Mouse (Mus musculus): Measurements from ENCODE around the gene Sos1. TPM values are rescaled to one million over a fixed set of nuclear protein-coding genes. Genes with fewer than 3 reads are reported as not detected.

The Sos1 gene
- total RNA-seq, 2 experiments from 2014 or later = 16.7 to 18.4 TPM

Other genes starting within 250 kb of the Sos1 start
- 1 to 10 TPM; 4.6 to 4.9 TPM for gene Morn2, start 190.2 kb downstream of the Sos1 start, total RNA-seq (2021)
- 10 to 100 TPM; 15.6 to 16.2 TPM for gene Dhx57, start 190.0 kb downstream of the Sos1 start, total RNA-seq (2021)
- gene Arhgef33, start 173.0 kb downstream of the Sos1 start, total RNA-seq (2021) = 1 to 10 TPM; 1.4 to 2.3 TPM
- gene Gm10190, start 106.9 kb downstream of the Sos1 start, total RNA-seq (2021) = 1 to 10 TPM in 1 of 2 experiments, not detected in 1; 1.1 TPM
- gene Cdkl4, start 97.4 kb upstream of the Sos1 start, total RNA-seq (2021) = under 1 TPM; 0.07 to 0.13 TPM
- gene Map4k3, start 248.0 kb upstream of the Sos1 start, total RNA-seq (2021) = 10 to 100 TPM; 32.7 to 38.2 TPM

All from gastrocnemius, postnatal 4 days (tissue).